Mouse (Mus musculus): ENCODE data around the gene Dgkb.

Dgkb gene

DNA sequence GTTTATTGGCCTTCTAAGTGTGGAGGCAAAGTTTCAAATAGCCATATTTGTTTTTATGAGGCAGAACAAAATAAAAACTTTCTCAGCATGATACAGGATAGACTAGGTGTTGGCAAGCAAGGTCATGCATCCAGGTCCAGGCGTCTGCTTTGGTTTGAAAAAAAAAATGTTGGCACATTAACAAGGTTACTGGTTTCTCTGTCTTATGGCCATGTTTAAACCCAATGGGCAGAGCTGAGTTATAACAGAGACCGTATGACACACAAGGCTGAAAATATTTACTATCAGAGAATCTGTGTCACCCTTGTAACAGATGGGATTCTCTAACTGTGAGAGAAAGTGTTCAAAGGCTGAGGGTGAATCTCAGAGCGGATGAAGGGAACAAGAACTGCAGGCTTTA, 535.0 kb downstream of the Dgkb start:
- intact Hi-C loops (cut with DNase I), result no loop called here

- intact Hi-C loops (cut with DNase I), result no loop called here
Observed at GRCm38 (mm10) chr12:38356386-38356785, 538.9 kb downstream of the Dgkb start.

DNA sequence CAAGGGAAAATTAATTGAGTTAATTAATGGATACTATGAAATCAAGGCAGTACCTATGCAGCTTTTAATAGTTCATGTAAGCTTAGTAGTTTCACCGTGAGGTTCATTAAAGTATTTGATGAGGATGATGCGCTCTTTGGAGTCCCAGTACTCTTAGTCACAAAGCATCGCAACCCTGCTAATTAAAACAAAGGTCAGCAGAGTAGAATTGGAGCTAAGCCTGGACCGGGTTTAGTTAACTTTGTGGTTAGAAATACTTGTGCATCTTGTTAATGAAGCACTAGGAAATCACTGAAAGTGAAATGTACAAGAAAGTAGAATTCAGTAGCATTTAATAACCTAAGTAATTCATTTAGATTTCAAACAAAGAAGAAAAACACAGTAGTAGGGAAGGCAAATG, 544.0 kb downstream of the Dgkb start:
- intact Hi-C loops (cut with DNase I), result no loop called here

- intact Hi-C loops (cut with DNase I), result no loop called here
Observed at GRCm38 (mm10) chr12:38371597-38371996, 554.1 kb downstream of the Dgkb start.

DNA sequence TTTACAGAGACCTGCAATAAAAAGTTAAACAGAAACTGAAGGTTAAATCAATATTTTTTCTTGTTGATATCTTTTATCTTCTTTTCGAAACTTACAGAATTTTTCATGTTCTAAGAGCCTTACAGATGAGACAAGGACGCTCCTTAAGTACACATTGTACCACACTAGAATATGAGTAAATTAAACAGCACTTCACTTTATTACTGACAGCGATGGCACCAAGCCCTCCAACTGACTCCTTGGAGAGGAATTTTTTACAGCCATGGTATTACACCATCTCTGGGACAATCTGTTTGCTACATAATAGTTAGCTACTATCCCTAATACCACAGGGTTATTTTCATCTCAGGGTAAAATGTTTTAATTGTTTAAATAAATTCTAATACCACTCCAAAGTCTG, 556.6 kb downstream of the Dgkb start:
- intact Hi-C loops (cut with DNase I), result no loop called here

DNA sequence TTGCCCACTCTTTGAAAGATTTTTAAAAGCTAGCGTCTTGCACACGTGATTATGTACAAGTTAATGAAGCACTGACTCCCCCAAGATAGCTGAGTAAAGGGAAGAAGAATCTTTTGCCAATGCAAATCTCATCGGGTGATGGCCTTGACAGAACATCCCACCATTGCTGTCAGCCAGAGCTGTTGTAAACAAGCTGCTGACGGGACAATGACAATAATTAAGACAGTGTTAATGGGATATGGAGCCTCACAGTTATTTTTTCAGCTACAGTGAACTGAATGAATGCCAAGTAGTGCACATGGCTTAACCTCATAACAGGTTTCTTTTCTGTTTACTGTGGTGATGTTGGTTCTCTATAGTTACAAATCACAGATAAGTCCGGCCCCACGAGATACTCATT, 568.4 kb downstream of the Dgkb start:
- intact Hi-C loops (cut with DNase I), result no loop called here

GRCm38 (mm10) chr12:38386991-38387390, 569.5 kb downstream of the Dgkb start:
- intact Hi-C loops (cut with DNase I), result no loop called here

- intact Hi-C loops (cut with DNase I), result no loop called here
Observed at GRCm38 (mm10) chr12:38387654-38388053, 570.1 kb downstream of the Dgkb start.

DNA sequence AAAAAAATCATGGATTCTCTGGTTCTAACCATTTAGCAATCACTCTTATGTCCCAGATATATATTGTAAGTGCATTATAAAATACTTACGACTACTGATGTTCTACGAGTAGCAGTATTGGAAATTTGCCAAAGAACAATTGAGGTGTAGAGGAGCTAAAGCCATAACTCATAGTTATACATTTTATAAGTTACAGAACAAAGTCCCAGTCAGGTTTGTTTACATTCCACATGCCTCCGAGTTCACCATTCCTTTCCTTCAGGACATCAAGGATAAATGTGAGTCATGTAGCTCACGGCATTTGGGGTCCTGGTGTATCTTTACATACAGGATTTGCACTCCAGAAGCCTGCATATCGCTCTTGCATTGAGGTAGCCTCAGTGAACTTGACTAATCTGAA, 570.7 kb downstream of the Dgkb start:
- intact Hi-C loops (cut with DNase I), result no loop called here

GRCm38 (mm10) chr12:38397754-38398312, 580.3 kb downstream of the Dgkb start:
- intact Hi-C loops (cut with DNase I), result no loop called here

- intact Hi-C loops (cut with DNase I), result no loop called here
Observed at GRCm38 (mm10) chr12:38400089-38400488, 582.6 kb downstream of the Dgkb start.

DNA sequence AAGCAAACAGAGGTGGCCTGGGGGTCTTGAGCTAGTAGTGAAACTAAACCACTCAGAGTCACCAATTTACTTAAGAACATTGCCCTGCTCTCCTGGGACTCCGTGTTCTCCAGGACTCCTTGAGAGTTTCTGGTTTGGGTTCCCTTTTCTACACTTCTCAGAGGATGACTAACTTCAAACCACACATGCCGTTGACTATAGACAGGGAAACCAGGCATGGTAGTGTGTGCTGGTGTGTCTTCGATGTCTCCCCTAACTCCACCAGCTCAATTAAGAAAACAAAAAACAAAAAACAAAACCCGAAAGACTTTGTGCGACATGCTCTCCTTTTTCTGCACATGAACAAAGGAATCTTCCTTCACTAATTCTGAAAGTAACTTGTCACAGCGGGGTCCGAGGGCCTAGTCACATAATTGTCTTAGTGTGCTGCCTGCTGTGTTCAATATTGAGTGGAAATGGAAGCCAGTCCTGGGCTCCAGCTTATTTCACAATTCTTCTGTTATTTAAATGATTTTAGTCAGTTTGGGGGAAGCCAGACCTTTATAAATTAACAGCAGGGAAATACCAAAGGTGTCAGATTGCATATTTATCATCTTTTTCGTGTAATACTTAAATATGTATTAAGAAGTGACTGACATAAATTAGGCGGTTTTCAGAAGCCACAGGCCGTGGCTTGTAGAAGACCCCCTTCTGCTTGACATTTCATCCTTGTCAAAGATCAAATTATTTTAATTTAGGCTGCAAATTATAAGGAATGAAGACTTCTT, 618.0 kb downstream of the Dgkb start:
- intact Hi-C loops (cut with DNase I), result no loop called here

DNA sequence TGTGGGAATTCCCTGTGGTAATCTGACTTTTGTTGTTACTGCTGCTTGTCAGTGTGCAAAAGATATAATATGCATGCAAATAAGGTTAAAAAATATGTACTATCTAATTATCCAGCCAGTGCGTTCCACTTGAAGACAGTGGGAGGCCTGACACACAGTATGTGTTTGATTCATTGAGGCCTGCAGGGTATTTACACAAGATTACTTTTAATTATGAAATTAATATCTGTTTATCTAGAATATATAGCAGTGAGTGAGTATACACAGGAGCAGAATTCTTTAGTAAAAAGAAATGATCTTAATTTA, 618.6 kb downstream of the Dgkb start:
- intact Hi-C loops (cut with DNase I), result no loop called here

GRCm38 (mm10) chr12:38450323-38451087, 633.0 kb downstream of the Dgkb start:
- intact Hi-C loops (cut with DNase I), result no loop called here

DNA sequence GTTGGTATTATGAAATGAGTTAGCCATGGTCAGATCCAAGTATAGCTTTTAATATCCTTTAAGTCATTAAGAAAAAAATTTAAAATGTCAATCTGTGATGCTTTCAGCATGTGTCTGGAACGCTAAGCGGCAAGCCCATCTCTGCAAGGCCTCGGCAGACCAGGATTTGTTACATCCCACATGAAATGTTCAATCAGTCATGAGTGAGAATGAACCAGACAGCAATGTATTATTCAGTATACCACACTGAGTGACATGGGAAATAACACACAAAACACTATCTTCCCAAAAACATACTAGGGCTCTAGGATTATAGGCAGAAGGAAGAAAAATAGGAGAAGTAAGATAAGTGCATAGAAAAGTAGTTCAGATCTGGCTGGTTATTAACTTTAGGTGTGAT, 634.2 kb downstream of the Dgkb start:
- intact Hi-C loops (cut with DNase I), result no loop called here

- intact Hi-C loops (cut with DNase I), result no loop called here
Observed at GRCm38 (mm10) chr12:38468191-38468590, 650.7 kb downstream of the Dgkb start.

DNA sequence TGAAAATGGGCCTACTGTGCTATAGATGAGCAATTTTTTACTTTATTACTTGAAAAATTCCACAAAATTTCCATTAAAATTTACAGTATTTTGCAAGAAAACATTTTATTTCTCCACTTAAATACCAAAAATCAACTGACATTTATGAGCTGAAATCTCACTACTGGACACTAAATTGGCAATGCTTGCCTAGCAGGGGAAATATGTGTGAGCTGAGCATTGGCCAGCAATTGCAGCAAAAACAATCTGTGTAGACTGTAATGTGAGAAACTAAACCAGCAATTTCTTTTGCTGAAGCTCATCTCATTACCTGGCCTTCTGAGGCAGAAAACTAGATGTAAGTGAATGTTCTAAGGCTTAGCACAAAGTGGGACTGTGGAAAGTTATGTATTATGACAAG, 651.1 kb downstream of the Dgkb start:
- intact Hi-C loops (cut with DNase I), result no loop called here

DNA sequence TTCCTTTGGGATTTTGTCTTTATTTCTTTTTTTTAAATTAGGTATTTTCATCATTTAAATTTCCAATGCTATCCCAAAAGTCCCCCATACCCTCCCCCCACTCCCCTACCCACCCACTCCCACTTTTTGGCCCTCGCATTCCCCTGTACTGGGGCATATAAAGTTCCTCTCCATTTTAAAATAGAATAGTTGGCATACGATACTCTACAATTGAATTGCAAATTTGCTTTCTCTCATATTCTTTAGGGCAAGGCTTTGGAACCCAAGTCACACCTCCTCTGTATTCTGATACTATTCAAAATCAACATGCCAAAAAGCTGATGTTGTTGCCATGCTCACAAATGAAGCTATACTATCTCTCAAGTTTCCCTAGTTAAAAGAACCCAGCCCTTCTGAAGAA, 679.7 kb downstream of the Dgkb start:
- intact Hi-C loops (cut with DNase I), result no loop called here

DNA sequence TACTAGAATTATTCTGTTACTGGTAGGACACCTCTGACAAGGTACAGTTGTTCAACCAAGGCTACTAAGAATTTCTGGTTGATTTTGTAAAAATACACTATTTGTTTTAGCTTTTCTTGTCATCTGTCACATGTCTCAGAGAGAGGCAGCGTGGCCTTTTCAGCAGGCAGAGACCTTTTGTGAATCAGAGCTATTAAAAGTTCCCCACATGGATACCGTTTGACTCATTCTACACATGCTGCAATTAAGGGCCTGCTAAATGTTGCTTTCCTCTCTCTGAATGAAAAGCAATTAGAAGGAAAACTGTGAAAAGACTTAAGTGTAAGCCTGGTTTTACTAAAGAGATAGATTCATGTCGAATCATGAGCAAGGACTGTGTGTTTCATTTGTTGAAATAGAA, 683.4 kb downstream of the Dgkb start:
- intact Hi-C loops (cut with DNase I), result no loop called here

DNA sequence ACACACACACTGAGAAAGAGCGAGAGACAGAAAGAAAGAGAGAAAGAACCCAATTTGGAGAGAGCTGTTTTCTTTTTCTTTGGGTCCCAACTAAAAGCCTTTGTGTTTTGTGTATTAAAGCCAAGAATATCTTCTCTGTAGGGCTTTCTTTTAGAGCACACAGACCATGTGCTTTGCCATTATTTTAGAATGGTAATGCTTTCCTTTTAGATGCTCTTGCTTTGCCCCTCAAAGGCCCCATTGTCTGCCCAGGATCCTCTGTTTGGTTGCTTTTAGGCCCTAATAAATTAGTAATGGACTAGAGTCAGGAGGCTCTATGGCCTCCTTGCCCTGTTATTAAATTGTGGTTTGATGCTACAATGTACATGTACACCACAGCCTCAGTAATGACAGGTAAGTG, 690.7 kb downstream of the Dgkb start:
- intact Hi-C loops (cut with DNase I), result no loop called here

DNA sequence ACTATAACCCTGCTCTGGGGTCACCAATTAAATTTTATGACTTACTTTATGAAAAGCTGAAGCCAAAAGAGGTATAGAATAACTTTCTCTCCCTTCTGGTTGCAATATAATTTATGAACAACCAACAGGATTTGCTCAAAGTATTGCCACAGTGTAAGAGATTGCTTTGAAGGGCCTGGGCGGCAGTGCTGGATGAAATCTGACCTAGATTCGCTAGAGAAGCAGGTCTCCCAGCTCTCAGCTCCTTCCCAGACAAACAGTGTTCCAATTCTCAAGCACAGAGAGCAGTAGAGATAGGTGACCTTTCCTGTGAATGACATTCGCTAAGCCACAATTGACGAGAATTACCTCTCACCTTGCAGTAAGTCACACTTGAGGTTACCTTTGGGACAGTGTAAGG, 727.9 kb downstream of the Dgkb start:
- intact Hi-C loops (cut with DNase I), result no loop called here

GRCm38 (mm10) chr12:38577141-38577540, 759.6 kb downstream of the Dgkb start:
- intact Hi-C loops (cut with DNase I), result no loop called here
